Mouse (Mus musculus): Measurements from ENCODE around the gene Zfp646.
"Not testable (repeated sequence)": the region's sequence is repeated elsewhere in the genome, so short reads cannot be mapped to it uniquely, and the experiment has no call there.

The Zfp646 gene

GRCm38 (mm10) chr7:127885951-127886350 lies 9.9 kb downstream of the Zfp646 start:
- DNase-seq (ENCODE audit: low spot score): no peak

DNA sequence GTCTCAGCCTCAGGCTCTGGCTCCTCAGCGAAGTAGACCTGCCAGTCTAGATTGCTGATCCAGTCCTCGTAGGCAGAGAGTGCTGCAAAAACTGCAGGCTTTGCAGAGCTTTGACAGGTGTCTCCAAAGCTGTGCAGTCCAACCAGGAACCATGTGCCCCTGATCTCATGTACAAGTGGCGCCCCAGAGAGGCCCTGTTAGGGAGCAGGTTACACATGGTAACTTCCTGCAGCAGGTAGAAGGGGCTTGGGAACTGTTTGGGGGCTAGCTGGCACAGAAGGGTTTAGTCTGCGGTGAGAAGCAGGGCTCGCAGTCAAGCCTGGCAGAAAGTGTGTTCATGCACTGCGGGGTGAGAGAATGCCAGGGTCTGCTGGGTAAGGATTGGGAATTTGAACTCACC lies 10.5 kb downstream of the Zfp646 start:
- DNase-seq (ENCODE audit: low spot score): no peak

GRCm38 (mm10) chr7:127887191-127887590 lies 11.2 kb downstream of the Zfp646 start:
- no peak for DNase-seq (ENCODE audit: low spot score)

DNA sequence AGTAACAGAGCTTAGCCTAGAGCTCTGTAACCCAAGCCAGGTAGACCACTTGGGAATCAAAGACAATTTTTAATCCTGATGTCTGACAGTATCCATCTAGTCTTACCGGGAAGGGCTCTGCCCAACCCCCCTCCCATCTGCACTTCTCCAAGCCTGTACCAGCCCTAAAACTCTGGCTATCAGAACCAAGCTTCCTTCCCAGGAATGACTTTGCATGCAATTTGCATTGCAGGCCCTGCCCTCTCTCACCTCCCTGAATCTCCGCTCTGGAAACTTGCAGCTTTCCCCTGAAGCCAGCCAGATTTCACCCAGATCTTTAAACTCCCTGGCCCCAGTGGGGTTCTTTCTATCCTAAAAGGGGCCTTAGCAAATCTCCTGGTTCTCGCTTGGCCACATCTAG lies 11.8 kb downstream of the Zfp646 start:
- DNase-seq (ENCODE audit: low spot score): no peak

DNA sequence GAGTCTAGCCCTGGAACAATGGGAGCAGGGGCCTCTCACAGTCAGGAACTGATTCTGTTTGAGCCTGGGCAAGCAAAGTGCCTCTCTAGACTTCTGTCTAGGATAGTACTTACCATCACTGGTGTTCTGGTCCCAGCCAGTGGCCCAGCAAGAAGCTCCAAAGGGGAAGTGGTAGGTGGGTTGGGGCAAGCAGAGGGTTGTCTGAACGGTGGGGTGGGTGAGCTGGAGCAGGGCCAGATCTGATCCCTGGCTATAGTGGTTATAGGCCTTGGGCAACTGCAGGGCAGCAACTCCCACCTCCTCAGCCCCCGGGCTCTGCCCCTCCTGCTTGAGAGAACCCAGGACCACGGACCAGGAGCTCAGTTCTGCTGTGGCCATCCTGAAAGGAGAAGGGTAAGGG lies 12.8 kb downstream of the Zfp646 start:
- DNase-seq (ENCODE audit: low spot score): no peak

DNA sequence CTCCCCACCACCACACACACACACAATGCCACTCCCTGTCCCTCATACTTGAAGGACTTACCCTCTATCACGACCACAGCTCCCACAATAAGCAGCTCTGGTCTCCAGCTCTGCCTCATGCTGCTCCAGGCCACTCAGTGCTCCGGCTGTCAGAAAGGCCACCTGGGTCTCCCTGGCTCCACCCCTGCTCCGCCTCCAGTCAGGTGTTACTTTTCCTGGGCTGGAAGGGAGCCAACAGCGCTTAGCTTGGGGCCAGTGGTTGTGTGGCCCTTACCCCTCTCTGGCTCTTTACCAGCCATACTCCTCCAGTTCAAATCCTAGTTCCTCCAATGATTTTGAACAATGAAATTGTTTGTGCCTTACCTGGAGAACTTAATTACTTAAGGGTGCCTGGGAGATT lies 14.8 kb downstream of the Zfp646 start, which contains the start of gene Prss53:
Prss53 (minus strand) TSS at position 173 of the 400 bp plus-strand sequence.
- DNase-seq (ENCODE audit: low spot score): no peak

DNA sequence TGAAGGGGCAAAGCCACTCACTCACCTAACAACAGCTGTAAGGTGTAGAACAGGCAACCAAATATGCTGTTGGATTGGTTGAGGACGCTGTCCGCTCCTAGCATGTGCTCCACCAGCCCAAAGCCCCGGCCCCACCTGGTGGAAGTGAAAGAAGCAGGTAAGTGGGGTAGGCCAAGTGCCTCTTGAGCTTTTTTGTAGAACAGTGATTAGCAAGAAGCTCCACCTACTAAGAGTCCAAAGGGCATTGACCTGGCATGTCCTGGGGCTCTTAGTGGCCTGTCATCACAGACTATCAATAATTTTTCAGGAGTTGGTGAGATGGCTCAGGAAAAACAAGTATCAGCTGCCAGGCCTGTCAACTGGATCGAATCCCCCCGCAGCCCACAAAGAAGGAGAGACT lies 18.5 kb downstream of the Zfp646 start:
- DNase-seq (ENCODE audit: low spot score): no peak

GRCm38 (mm10) chr7:127895442-127895841 lies 19.4 kb downstream of the Zfp646 start, which contains the start of the genes Gm21974 and Vkorc1:
Gene Gm21974, minus strand, starts transcription at chr7:127895454.
Gene Vkorc1, minus strand, starts transcription at chr7:127895617.
- peak; percentile 97 for DNase-seq (ENCODE audit: low spot score)

- DNase-seq (ENCODE audit: low spot score): not testable (repeated sequence)
These were observed 19.9 kb downstream of the Zfp646 start for GRCm38 (mm10) chr7:127895891-127896290.

DNA sequence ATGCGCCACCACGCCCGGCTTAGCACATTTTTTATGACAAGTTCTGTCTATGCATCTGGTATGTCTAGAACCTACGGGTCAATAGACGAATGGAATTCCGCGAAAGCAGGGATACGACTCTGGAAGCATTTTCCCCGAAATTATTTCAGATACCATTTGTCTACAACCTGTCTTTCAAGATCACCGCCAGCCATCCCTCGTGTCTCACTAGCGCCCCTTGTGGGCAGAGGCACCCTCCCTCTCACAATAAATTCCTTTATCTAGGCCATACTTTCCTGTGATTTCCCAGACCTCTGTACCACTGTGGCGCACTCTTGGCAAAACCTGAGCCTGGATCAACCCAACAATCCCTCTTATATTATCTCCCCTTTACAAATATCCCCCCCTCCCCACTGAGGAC lies 20.4 kb downstream of the Zfp646 start:
- peak; percentile 69 for DNase-seq (ENCODE audit: low spot score)

DNA sequence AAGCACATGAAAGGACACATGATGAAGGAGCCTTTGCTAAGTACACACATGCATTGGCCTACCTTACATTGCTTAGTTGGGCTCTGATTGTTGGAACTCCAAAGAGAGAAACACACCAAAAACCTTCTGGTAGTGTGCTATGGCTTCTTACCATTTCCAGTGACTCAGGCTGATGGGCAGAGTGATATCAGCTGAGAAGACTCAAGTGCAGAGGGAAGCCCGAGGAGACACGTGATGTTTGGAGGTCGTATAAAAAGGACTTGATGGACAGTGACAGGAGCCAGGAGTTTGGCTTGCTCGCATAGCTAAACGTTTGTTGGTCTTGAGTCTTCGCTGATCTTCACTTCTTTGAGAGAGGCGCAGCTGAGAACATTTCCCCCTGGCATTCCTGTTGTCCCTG lies 21.5 kb downstream of the Zfp646 start:
- no peak for DNase-seq (ENCODE audit: low spot score)

DNA sequence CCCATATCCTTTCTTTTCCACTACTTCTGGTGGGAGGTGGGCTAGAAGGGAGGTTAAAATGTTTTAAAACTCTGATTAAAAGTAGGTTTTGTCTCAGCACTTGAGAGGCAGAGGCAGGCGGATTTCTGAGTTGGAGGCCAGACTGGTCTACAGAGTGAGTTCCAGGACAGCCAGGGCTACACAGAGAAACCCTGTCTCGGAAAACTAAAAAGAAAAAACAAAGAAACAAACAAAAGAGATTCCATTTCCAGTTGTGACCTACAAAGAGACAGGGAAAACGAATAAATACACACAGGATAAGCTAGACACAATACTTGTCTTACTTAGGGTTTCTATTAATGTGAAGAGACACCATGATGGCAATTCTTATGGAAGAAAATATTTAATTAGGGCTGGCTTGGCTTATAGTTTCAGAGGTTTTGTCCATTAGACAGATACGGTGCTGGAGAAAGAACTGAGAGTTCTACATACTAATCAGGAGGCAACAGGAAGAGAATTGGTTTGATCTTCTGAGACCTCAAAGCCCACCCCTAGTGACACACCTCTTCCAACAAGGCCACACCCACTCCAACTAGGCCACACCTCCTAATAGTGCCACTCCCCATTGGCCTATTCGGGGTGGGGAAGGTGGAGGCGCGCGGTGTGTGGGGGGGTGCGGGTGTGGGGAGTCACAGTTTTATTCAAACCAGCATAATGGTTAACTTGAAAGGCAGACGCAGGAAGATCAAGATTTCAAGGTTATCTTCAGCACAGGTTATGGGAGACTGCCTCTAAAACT lies 22.3 kb downstream of the Zfp646 start:
- DNase-seq (ENCODE audit: low spot score): no peak

DNA sequence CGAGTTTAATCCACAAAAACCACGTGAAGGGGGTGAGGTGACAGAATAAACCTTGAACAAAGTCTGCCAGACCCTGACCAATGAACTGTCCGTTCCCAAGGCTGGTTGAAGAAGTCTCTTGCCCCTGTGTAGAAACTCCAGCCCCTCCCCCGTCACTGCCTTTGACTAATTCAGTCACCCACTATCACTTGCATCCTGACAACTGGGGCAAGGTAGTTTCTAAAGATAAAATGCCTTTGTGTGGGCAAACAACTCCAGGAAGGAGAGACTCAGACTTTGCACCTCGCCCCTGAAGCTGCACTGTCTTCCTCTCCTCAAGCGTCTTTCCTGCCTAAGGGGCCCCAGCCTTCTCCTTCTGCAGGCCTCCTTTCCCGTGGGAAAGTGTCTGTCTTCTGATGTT lies 24.0 kb downstream of the Zfp646 start:
- no peak for DNase-seq (ENCODE audit: low spot score)

- no peak for DNase-seq (ENCODE audit: low spot score)
These were observed 25.8 kb downstream of the Zfp646 start for GRCm38 (mm10) chr7:127901772-127902171.

DNA sequence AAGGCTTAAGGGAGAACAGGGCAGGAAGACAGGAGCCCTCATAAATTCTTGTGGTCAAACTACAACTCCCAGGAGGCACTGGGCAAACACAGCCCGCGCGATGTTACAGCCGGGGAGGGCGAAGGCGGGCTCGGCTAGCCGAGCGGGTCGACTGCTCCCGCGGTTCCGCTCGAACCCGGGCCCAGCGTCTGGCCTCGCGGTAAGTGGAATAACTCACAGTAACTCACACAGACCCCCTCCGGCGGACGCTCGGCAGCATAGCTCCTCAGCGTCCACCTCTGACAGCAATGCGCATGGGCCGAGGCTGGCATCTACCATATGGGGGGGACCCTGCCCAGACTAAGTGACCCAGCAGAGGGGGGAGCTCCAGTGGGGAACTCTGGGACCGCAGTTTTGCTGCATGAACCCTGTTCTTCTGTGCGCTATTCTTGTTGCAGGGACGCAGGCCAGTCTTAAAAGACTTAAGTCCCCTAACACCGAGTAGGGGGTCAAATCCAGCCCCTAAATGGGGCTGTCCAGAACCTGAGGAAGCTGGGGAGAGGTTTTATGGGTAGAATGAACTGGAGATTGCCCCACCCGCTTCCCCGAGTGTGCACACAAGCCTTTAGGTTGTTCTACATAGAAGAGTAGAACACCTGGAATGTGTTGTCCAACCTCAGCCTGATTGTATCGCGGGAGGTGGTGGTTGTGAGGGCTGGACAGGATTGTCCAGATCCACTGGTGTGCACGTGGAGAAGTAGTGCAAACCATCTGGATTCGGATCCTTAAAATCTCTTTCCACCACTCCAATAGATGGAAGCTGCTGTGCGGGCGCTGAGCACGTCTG lies 28.2 kb downstream of the Zfp646 start, which contains the start of gene Bckdk:
Bckdk (plus strand) TSS at position 112 of the 826 bp plus-strand sequence.
- DNase-seq (ENCODE audit: low spot score): peak; percentile 84

DNA sequence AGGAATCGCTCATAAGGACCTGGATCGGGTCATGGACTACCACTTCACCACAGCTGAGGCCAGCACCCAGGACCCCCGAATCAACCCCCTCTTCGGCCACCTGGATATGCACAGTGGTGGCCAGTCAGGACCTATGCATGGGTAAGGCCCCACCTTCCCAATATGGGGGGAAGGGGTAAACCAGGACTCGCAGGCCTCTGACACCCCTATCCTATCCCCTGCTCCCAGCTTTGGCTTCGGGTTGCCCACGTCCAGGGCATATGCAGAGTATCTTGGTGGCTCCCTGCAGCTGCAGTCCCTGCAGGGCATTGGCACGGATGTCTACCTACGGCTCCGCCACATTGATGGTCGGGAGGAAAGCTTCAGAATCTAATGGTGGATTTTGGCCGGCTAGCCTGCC lies 31.9 kb downstream of the Zfp646 start:
- no peak for DNase-seq (ENCODE audit: low spot score)

DNA sequence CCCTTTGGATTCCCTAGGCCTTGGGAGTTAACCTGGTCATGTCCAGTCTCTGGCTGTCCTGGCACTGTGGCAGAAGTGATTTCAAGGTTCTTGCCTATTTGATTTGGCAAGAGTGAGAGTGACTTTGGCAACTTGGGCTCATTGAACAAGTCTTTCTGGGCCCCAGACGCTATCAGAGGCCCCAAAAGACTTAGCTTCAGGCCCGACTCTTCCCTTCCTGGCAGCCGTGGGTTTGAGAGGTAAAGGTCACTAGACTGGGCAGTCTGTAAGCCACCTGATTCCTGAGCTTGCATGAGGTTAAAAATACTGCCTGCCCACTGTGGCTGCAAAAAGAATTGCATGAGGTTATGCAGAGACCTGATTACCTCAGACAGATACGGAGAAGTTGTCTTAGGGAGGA lies 32.6 kb downstream of the Zfp646 start:
- DNase-seq (ENCODE audit: low spot score): no peak

DNA sequence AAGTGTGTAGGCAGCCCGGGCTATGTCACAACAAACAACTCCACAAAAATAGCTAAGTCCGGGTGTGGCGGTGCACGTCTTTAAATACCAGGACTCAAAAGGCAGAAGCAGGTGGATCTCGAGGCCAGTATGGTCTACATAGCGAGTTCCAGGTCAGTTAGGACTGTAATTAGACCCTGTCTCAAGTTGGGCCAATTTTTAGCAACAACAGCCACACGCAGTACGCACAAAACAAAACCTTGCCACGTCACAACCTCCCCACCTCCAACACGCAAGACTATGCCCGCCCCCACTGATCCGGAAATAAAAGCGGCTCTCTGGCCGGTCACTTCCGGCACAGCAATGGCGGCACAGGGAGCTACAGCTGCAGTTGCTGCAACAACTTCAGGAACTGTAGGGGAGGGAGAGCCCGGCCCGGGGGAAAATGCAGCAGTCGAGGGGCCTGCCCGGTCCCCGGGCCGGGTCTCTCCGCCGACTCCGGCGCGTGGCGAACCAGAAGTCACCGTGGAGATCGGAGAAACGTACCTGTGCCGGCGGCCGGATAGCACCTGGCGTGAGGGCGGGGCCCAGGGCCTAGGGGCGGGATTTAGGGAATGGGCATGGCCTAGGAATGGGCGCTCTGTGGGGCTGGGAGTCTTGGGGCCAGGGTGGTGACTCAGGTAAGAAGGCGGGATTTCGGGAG lies 36.3 kb downstream of the Zfp646 start, which contains the start of gene Kat8:
Kat8 (plus strand) TSS at position 327 of the 682 bp plus-strand sequence.
- DNase-seq (ENCODE audit: low spot score): peak; percentile 91

DNA sequence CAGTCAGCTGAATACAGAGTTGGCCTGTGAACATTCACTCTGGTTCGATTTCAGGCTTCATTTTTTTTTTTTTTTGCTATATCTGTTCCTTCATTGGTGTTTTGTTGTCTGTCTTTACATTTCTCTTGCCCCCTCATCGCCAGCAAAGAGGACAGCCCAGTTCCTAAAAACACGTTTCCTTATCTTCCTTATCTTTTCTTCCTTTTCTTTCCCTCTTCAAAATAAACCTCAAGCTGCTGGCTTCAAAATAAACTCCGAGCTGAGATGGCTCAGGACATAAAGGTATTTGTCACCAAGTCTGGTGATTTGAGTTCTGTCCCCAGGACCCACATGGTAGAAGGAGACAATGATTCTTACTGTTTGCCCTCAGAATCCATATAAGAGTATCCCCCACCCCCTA lies 36.9 kb downstream of the Zfp646 start:
- DNase-seq (ENCODE audit: low spot score): no peak

DNA sequence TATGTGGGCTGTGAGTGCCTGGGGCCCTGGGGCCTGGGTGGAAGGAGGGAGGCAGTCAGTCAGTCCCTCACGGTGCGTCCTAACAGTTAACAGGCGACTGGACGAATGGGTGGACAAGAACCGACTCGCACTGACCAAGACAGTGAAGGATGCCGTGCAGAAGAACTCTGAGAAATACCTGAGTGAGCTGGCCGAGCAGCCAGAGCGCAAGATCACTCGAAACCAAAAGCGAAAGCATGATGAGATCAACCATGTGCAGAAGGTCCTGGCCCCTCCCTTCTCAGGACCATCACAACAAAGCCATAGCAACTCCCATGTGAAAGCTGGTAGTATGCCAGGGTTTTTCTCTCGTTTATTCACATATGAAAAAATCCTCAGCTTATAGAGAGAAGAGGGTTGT lies 39.3 kb downstream of the Zfp646 start:
- no peak for DNase-seq (ENCODE audit: low spot score)

DNA sequence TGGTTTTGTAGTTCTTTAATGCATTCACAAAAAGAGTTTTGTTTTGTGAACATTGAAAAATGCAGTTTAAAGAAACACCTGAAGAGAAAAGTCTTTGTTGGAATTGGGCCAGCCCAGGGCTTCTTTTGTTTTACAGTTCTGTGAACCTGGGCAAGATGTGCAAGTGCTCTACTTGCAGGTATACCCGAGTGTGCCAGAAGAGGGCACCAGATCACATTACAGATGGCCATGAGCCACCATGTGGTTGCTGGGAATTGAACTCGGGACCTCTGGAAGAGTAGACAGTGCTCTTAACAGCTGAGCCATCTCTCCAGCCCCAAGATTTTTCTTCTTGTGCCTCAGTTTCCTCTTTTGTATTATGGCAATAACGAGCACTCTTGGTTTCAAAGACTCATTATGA lies 42.2 kb downstream of the Zfp646 start:
- peak; percentile 47 for DNase-seq (ENCODE audit: low spot score)

GRCm38 (mm10) chr7:127919290-127919689 lies 43.3 kb downstream of the Zfp646 start:
- DNase-seq (ENCODE audit: low spot score): peak; percentile 53

Measured in retina, embryonic 14.5 days (tissue).